Mouse (Mus musculus) limb, embryonic 14.5 days (tissue): ENCODE data around the gene Ptx3. TPM values are rescaled to one million over a fixed set of nuclear protein-coding genes. Genes with fewer than 3 reads are reported as not detected.

ENCODE experiments used
- ATAC-seq: fragments of 200-750 bp; cut with Nextera tagmentation; 2 replicates; pipeline ENCODE4 v1.8.0; 2017; ENCODE audit warnings: low read depth, moderate number of reproducible peaks, moderate TSS enrichment; ENCODE audit not compliant: low FRiP score
- DNase-seq: peaks from one replicate; pipeline ENCODE4 v3.0.0-alpha.2; 2015; ENCODE audit warnings: low spot score
- H3K27ac ChIP-seq: fragments of 300-500 bp; sonication (generic); replicated peaks from 2 replicates; pipeline ENCODE4 v1.5.1; 2014; ENCODE audit warnings: low read depth, mild to moderate bottlenecking, low read length, moderate library complexity, mixed read lengths
- H3K27me3 ChIP-seq: fragments of 300-500 bp; sonication (generic); 2 replicates; pipeline ENCODE4 v1.6.1; 2014; ENCODE audit warnings: low read length, mixed read lengths; ENCODE audit not compliant: control insufficient read depth, insufficient read depth
- H3K36me3 ChIP-seq: fragments of 300-500 bp; sonication (generic); 2 replicates; pipeline ENCODE4 v1.6.1; 2014; ENCODE audit warnings: mild to moderate bottlenecking, low read length, moderate library complexity, mixed read lengths; ENCODE audit not compliant: control insufficient read depth, insufficient read depth
- H3K4me1 ChIP-seq: fragments of 300-500 bp; sonication (generic); 2 replicates; pipeline ENCODE4 v1.6.1; 2014; ENCODE audit warnings: antibody characterized with exemption, low read length, mixed read lengths; ENCODE audit not compliant: control insufficient read depth, insufficient read depth
- H3K4me2 ChIP-seq: fragments of 300-500 bp; sonication (generic); replicated peaks from 2 replicates; pipeline ENCODE4 v1.6.1; 2014; ENCODE audit warnings: low read depth, mild to moderate bottlenecking, low read length, moderate library complexity; ENCODE audit not compliant: severe bottlenecking
- H3K4me3 ChIP-seq: fragments of 300-500 bp; sonication (generic); replicated peaks from 2 replicates; pipeline ENCODE4 v1.5.1; 2014; ENCODE audit warnings: low read length
- H3K9ac ChIP-seq: fragments of 300-500 bp; sonication (generic); 2 replicates; pipeline ENCODE4 v1.6.1; 2014; ENCODE audit warnings: mild to moderate bottlenecking, low read depth, low read length, moderate library complexity; ENCODE audit not compliant: severe bottlenecking
- H3K9me3 ChIP-seq: fragments of 300-500 bp; sonication (generic); 2 replicates; pipeline ENCODE4 v1.6.1; 2016; ENCODE audit warnings: low read length; ENCODE audit not compliant: control insufficient read depth
- POLR2A ChIP-seq: fragments of 200-500 bp; IDR thresholded peaks from 2 replicates; pipeline ENCODE4 v1.8.0; 2012; ENCODE audit warnings: inconsistent platforms, mild to moderate bottlenecking, moderate library complexity, borderline replicate concordance; ENCODE audit not compliant: insufficient read depth, insufficient read length; ENCODE audit errors: extremely low read depth
- WGBS: fragments of 180-500 bp; shearing (Covaris S2); extraction: QIAGEN DNeasy Blood & Tissue Kit; methylation state at CpG from one replicate; pipeline ENCODE4 v1.1.7; 2014; 5-methylcytosine and 5-hydroxymethylcytosine counted together
- polyA plus RNA-seq, 2 experiments: library from polyadenylated mRNA; depleted of rRNA in 1 of 2; stranded (reverse) in 1 of 2; unstranded in 1 of 2; fragments of >200 nt; fragmentation: Nextera tagmentation in 1 of 2; extraction: Ambion mirVana in 1 of 2; gene quantifications; 2 replicates each; pipeline versions ENCODE4 v1.2.1 to v1.2.3; 2012 to 2014

Gene Ptx3
- polyA plus RNA-seq, 2 experiments: 41.5 to 44.8 TPM

DNA sequence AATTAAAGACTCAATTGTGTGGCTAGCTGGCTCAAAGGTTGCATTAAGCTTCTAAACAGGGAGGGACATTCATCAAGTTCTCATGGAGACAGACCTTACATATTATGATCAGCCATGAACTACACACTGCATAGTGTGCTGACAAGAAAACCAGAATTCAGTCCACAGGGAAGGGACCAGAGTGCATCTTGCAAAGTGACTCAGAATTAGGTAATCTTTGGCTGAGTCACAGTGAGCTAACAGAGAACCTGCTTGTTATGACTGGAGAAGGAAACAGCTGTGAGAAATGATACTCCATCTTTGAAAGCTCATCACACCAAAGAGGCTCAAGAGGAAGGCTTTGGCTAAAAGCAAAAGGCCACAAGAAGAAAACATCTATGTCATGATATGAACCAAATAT lies 20.8 kb downstream of the Ptx3 start:
- Histone ChIP-seq H3K36me3 (no peaks in the 10 kb centered on the region), H3K4me1 (no peaks in the 10 kb centered on the region), H3K27me3 (no peaks in the 10 kb centered on the region), H3K9ac (no peak overlapping the region), H3K9me3 (no peaks in the 10 kb centered on the region), H3K4me3 (no peak overlapping the region), H3K4me2 (no peak overlapping the region), H3K27ac (no peak overlapping the region)
- ATAC-seq (no peak), DNase-seq (peak; percentile 37)
- TF ChIP-seq POLR2A: no peak

DNA sequence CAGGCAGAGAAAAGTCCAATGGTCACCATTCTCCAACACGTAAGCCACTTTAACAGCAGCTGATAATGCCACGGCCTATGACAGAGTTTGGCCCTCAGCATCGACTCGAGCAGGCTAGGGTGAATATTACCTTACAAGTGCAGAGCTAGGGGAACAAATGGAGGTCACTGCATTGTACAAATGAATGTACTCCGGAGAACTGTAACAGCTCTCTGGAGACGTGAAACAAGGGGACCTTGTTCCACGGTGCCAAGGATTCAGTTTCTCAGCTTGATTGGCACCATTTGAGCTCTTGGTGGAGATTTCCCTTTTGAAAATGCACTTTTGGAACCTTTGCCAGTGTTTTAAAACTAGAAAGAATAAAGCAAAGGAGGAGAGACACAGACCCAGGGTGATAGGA lies 32.1 kb downstream of the Ptx3 start:
- no peaks in the 10 kb centered on the region for H3K4me1 ChIP-seq
- TF ChIP-seq POLR2A: no peak
- no peak for DNase-seq
- no peak overlapping the region for H3K4me3 ChIP-seq
- WGBS: 76% methylated on average over 7 of the region's 7 CpGs
- no peaks in the 10 kb centered on the region for H3K36me3 ChIP-seq
- no peak overlapping the region for H3K4me2 ChIP-seq
- H3K27ac ChIP-seq: no peak overlapping the region
- no peak overlapping the region for H3K9ac ChIP-seq
- no peaks in the 10 kb centered on the region for H3K9me3 ChIP-seq
- H3K27me3 ChIP-seq: no peaks in the 10 kb centered on the region
- ATAC-seq: no peak

DNA sequence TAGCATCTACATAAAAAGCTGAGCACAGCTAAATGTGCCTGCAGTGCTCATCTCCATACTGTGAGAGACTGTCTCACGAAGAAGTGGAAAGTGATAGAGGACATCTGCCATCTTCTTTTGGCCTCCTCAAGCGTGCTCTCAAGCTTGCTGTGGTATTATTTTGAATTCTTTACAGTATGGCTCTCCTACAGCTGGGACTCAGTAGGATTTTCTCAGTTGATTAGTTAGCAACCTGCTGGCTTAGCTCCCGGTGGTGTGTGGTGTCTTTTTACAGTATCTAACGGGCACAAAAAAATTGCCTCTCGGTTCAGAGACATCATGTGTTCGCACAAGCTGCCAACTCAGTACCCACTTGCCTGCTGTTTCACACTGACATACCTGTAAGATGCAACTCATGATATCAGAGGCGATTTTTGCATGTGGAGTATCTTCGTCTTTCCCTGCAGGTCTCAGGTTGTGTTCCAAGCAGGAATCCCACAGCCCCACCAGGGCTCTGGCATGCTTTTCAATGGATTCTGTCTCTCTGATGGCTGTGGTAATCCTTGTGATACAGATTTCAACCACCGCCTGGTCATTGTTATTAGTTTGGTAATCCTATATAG lies 34.9 kb downstream of the Ptx3 start:
- 74% methylated on average over 9 of the region's 9 CpGs for WGBS

DNA sequence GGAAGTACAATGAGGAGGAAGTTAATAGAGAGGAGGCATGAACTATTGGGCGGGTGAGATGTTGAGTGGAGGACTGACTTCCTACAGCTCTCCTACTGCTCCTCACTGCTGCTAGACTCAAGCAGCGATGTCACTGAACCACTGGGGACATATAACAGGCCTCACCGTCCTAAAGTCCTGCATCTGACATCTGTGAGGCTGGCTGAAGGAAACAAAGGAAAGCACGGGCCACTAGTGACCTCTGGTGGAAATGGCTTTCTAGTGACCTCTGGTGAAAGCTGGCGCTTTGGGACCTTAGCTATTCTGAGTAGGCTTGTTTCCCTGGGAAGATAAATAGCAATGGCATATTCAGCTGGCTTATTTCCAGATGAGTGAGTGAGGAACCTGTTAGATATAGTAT lies 42.6 kb downstream of the Ptx3 start:
- Histone ChIP-seq H3K9ac (no peak overlapping the region), H3K27me3 (no peaks in the 10 kb centered on the region), H3K4me2 (no peak overlapping the region), H3K36me3 (no peaks in the 10 kb centered on the region), H3K9me3 (no peaks in the 10 kb centered on the region), H3K27ac (no peak overlapping the region), H3K4me3 (no peak overlapping the region), H3K4me1 (no peaks in the 10 kb centered on the region)
- ATAC-seq (no peak), DNase-seq (peak; percentile 18)
- TF ChIP-seq POLR2A: no peak
- WGBS: 37% methylated on average over 5 of the region's 5 CpGs

More for the DNA sequence above, 34.9 kb downstream of the Ptx3 start:
- H3K27me3 ChIP-seq: no peaks in the 10 kb centered on the region
- H3K9ac ChIP-seq: no peak overlapping the region
- H3K9me3 ChIP-seq: no peaks in the 10 kb centered on the region
- no peak for TF ChIP-seq POLR2A
- H3K27ac ChIP-seq: no peak overlapping the region
- no peak overlapping the region for H3K4me2 ChIP-seq
- no peak overlapping the region for H3K4me3 ChIP-seq
- no peaks in the 10 kb centered on the region for H3K4me1 ChIP-seq
- ATAC-seq (no peak), DNase-seq (no peak)
- H3K36me3 ChIP-seq: no peaks in the 10 kb centered on the region

DNA sequence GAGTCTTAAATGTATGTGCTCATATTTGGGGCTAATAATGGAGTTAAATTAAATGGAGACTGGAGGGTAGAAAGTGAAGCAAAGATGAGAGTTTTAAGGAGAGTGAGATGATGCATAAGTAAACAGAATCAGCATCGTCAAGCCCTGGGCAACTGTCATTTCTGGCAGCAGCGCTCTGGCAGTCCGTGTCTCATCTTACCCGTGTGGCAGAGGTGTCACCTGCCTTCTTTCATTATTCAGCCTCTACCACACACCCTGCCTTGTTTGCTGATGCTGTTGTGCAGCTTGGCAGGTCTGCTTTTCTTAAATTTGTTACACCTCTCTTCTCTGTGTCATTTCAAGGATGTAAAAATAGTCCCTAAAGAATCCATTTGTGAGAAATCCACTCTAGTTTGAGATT lies 43.6 kb downstream of the Ptx3 start:
- no peak for TF ChIP-seq POLR2A
- H3K9me3 ChIP-seq: no peaks in the 10 kb centered on the region
- DNase-seq: no peak
- 78% methylated on average over 4 of the region's 4 CpGs for WGBS
- ATAC-seq: no peak
- H3K4me3 ChIP-seq: no peak overlapping the region
- H3K4me2 ChIP-seq: no peak overlapping the region
- H3K27ac ChIP-seq: no peak overlapping the region
- H3K36me3 ChIP-seq: no peaks in the 10 kb centered on the region
- no peaks in the 10 kb centered on the region for H3K27me3 ChIP-seq
- H3K4me1 ChIP-seq: no peaks in the 10 kb centered on the region
- no peak overlapping the region for H3K9ac ChIP-seq

Other genes starting within 250 kb of the Ptx3 start
- gene Veph1, start 76.9 kb downstream of the Ptx3 start, polyA plus RNA-seq (2012; rRNA removed): 0.85 and 1.2 TPM in 2 replicates
- gene Veph1, start 76.9 kb downstream of the Ptx3 start, polyA plus RNA-seq (2014; fragmentation: Nextera tagmentation; extraction: Ambion mirVana): 2.3 and 2.8 TPM in 2 replicates